Mouse (Mus musculus) cerebellum, postnatal 14 days (tissue): ENCODE measurements around the gene Lin7a.
A peak's percentile ranks its signal among the peaks of the same experiment; 100 is the strongest.

Experiments
- DNase-seq, 2 experiments: peaks; one replicate each; pipeline ENCODE4 v3.0.0; 2021; ENCODE audit warnings: mixed read lengths in 2 of 2

The Lin7a gene

GRCm38 (mm10) chr10:107271321-107272130 lies at the start of gene Lin7a:
TSS of gene Lin7a (plus strand) at chr10:107271686.
- peak; percentile 83 to 85 for DNase-seq

GRCm38 (mm10) chr10:107221726-107222125 lies 49.8 kb upstream of the Lin7a start:
- no peak for DNase-seq

GRCm38 (mm10) chr10:107222406-107223185 lies 48.9 kb upstream of the Lin7a start:
- no peak for DNase-seq

- no peak for DNase-seq
Measured at GRCm38 (mm10) chr10:107223186-107223440, 48.4 kb upstream of the Lin7a start.

- DNase-seq = no peak
Measured at GRCm38 (mm10) chr10:107223821-107224220, 47.7 kb upstream of the Lin7a start.

GRCm38 (mm10) chr10:107224596-107225330 lies 46.7 kb upstream of the Lin7a start:
- DNase-seq = no peak

GRCm38 (mm10) chr10:107225331-107225835 lies 46.1 kb upstream of the Lin7a start:
- DNase-seq = no peak

GRCm38 (mm10) chr10:107225871-107226270 lies 45.6 kb upstream of the Lin7a start:
- DNase-seq = no peak

- DNase-seq = no peak
Measured at GRCm38 (mm10) chr10:107227901-107228300, 43.6 kb upstream of the Lin7a start.

GRCm38 (mm10) chr10:107228776-107229175 lies 42.7 kb upstream of the Lin7a start:
- no peak for DNase-seq

GRCm38 (mm10) chr10:107229416-107229815 lies 42.1 kb upstream of the Lin7a start:
- DNase-seq = no peak

- no peak for DNase-seq
Measured at GRCm38 (mm10) chr10:107230081-107230850, 41.2 kb upstream of the Lin7a start.

GRCm38 (mm10) chr10:107230851-107231130 lies 40.7 kb upstream of the Lin7a start:
- no peak for DNase-seq

- DNase-seq = no peak
Measured at GRCm38 (mm10) chr10:107231421-107232010, 40.0 kb upstream of the Lin7a start.

- no peak for DNase-seq
Measured at GRCm38 (mm10) chr10:107232491-107233110, 38.9 kb upstream of the Lin7a start.

GRCm38 (mm10) chr10:107233221-107233620 lies 38.3 kb upstream of the Lin7a start:
- DNase-seq = no peak

- no peak for DNase-seq
Measured at GRCm38 (mm10) chr10:107233825-107234224, 37.7 kb upstream of the Lin7a start.

GRCm38 (mm10) chr10:107234421-107235400 lies 36.8 kb upstream of the Lin7a start:
- no peak for DNase-seq

GRCm38 (mm10) chr10:107235496-107235895 lies 36.0 kb upstream of the Lin7a start:
- DNase-seq = no peak

- DNase-seq = no peak
Measured at GRCm38 (mm10) chr10:107236211-107236610, 35.3 kb upstream of the Lin7a start.

- no peak for DNase-seq
Measured at GRCm38 (mm10) chr10:107237076-107237475, 34.4 kb upstream of the Lin7a start.
